21 mouse cellular contexts compared by ENCODE assay signal in genomic region chr17:30489629-30490028, GRCm38 (mm10).
DNase-seq lines count a peak whose midpoint lies in the region; ATAC-seq lines count a peak whose summit lies in the region.
"Had no signal": no experiment of that assay in that cellular context is flagged by ENCODE, and none has a peak within 500 bp of the region (broad histone marks: within the 10 kb centered on the region; RNA-seq: fewer than 3 reads in every experiment).

No protein-coding gene starts in this region.

- DNase-seq in R1 (ENCODE audit: low read depth, low spot score): peak; percentile 47
- no peak for DNase-seq in ovary, postnatal 36 days (ENCODE audit: low spot score)
- DNase-seq: cerebellum, adult 8-10 months; gastrocnemius, postnatal 14 days; heart, adult 18-20 months; kidney, postnatal 4 days; right cerebral cortex, postnatal 14 days; spleen, adult 18-20 months had no signal

- peaks cover 6% of the 10 kb centered on the region; the same call in 1 of the 2 replicates for H3K4me1 ChIP-seq in hindbrain, embryonic 12.5 days
- no peaks in the 10 kb centered on the region; the same call in 1 of the 2 replicates for H3K4me1 ChIP-seq in hindbrain, embryonic 16.5 days (ENCODE audit: control insufficient read depth, insufficient read depth, low read depth, low read length)
- peaks cover 9% of the 10 kb centered on the region for H3K4me1 ChIP-seq in forebrain, embryonic 12.5 days
- peaks cover 12% of the 10 kb centered on the region for H3K4me1 ChIP-seq in midbrain, embryonic 12.5 days
- H3K4me1 ChIP-seq in neural tube, embryonic 15.5 days: 0 out of 2 replicates have a peak, but pooled peaks cover 8% of the 10 kb centered on the region
- H3K4me1 ChIP-seq: embryonic facial prominence, embryonic 12.5 days; intestine, embryonic 15.5 days; lung, embryonic 15.5 days had no signal

- 29% methylated on average over 7 of the region's 7 CpGs for WGBS in hindbrain, embryonic 12.5 days
- 22% methylated on average over 7 of the region's 7 CpGs for WGBS in hindbrain, embryonic 16.5 days
- 16% methylated on average over 7 of the region's 7 CpGs for WGBS in forebrain, embryonic 12.5 days
- WGBS in midbrain, embryonic 12.5 days: 19% methylated on average over 7 of the region's 7 CpGs
- 40% methylated on average over 7 of the region's 7 CpGs for WGBS in neural tube, embryonic 15.5 days

- 0 out of 2 replicates have a peak, but pooled peaks cover 3% of the 10 kb centered on the region for H3K36me3 ChIP-seq in hindbrain, embryonic 12.5 days
- H3K36me3 ChIP-seq in hindbrain, embryonic 16.5 days (ENCODE audit: control insufficient read depth, insufficient read depth, low read length): no peaks in the 10 kb centered on the region
- no peaks in the 10 kb centered on the region for H3K36me3 ChIP-seq in forebrain, embryonic 12.5 days (replicated peaks)
- H3K36me3 ChIP-seq in midbrain, embryonic 12.5 days: no peaks in the 10 kb centered on the region; the same call in 1 of the 2 replicates
- H3K36me3 ChIP-seq in neural tube, embryonic 15.5 days: no peaks in the 10 kb centered on the region
- H3K36me3 ChIP-seq: embryonic facial prominence, embryonic 12.5 days; intestine, embryonic 15.5 days; lung, embryonic 15.5 days had no signal

- H3K27ac ChIP-seq in hindbrain, embryonic 12.5 days: peak overlapping the region; percentile 40
- no peak overlapping the region for H3K27ac ChIP-seq in hindbrain, embryonic 16.5 days (ENCODE audit: low read depth, low read length)
- peak overlapping the region; percentile 39; the same call in 1 of the 2 replicates for H3K27ac ChIP-seq in forebrain, embryonic 12.5 days
- peak overlapping the region; percentile 63 for H3K27ac ChIP-seq in midbrain, embryonic 12.5 days (replicated peaks)
- H3K27ac ChIP-seq in neural tube, embryonic 15.5 days (replicated peaks): no peak overlapping the region
- H3K27ac ChIP-seq: embryonic facial prominence, embryonic 12.5 days; heart, embryonic 13.5 days; intestine, embryonic 15.5 days; liver, embryonic 14.5 days; lung, embryonic 15.5 days; macrophage had no signal

- no peak for ATAC-seq in hindbrain, embryonic 12.5 days (ENCODE audit: low FRiP score)
- ATAC-seq in hindbrain, embryonic 16.5 days: no peak
- peak; percentile 51; the same call in 1 of the 2 replicates for ATAC-seq in forebrain, embryonic 12.5 days (ENCODE audit: low FRiP score)
- peak; percentile 49; the same call in 1 of the 2 replicates for ATAC-seq in midbrain, embryonic 12.5 days (ENCODE audit: low FRiP score, low read depth)
- ATAC-seq in neural tube, embryonic 15.5 days (ENCODE audit: low FRiP score): no peak
- ATAC-seq: intestine, embryonic 15.5 days had no signal

- no peak overlapping the region for H3K4me2 ChIP-seq in hindbrain, embryonic 12.5 days (replicated peaks)
- H3K4me2 ChIP-seq in hindbrain, embryonic 16.5 days (ENCODE audit: low read length): no peak overlapping the region
- H3K4me2 ChIP-seq in forebrain, embryonic 12.5 days: no peak overlapping the region
- no peak overlapping the region for H3K4me2 ChIP-seq in midbrain, embryonic 12.5 days (replicated peaks)
- H3K4me2 ChIP-seq in neural tube, embryonic 15.5 days: no peak overlapping the region
- H3K4me2 ChIP-seq: embryonic facial prominence, embryonic 12.5 days; heart, embryonic 13.5 days; intestine, embryonic 15.5 days; lung, embryonic 15.5 days had no signal

- H3K9me3 ChIP-seq in hindbrain, embryonic 12.5 days (replicated peaks): no peaks in the 10 kb centered on the region
- no peaks in the 10 kb centered on the region for H3K9me3 ChIP-seq in hindbrain, embryonic 16.5 days (ENCODE audit: control insufficient read depth, low read length)
- no peaks in the 10 kb centered on the region for H3K9me3 ChIP-seq in forebrain, embryonic 12.5 days
- no peaks in the 10 kb centered on the region for H3K9me3 ChIP-seq in midbrain, embryonic 12.5 days
- no peaks in the 10 kb centered on the region for H3K9me3 ChIP-seq in neural tube, embryonic 15.5 days (replicated peaks)
- H3K9me3 ChIP-seq: embryonic facial prominence, embryonic 12.5 days; heart, embryonic 13.5 days; intestine, embryonic 15.5 days; lung, embryonic 15.5 days had no signal

- no peak overlapping the region for H3K9ac ChIP-seq in hindbrain, embryonic 12.5 days
- H3K9ac ChIP-seq in hindbrain, embryonic 16.5 days (ENCODE audit: low read depth, low read length): no peak overlapping the region
- no peak overlapping the region for H3K9ac ChIP-seq in forebrain, embryonic 12.5 days
- no peak overlapping the region for H3K9ac ChIP-seq in midbrain, embryonic 12.5 days (replicated peaks)
- no peak overlapping the region for H3K9ac ChIP-seq in neural tube, embryonic 15.5 days (replicated peaks)
- H3K9ac ChIP-seq: embryonic facial prominence, embryonic 12.5 days; heart, embryonic 13.5 days; intestine, embryonic 15.5 days; liver, embryonic 14.5 days; lung, embryonic 15.5 days had no signal

- no peaks in the 10 kb centered on the region for H3K27me3 ChIP-seq in hindbrain, embryonic 12.5 days
- no peaks in the 10 kb centered on the region for H3K27me3 ChIP-seq in hindbrain, embryonic 16.5 days (replicated peaks; ENCODE audit: control insufficient read depth, insufficient read depth, low read length)
- no peaks in the 10 kb centered on the region for H3K27me3 ChIP-seq in forebrain, embryonic 12.5 days
- no peaks in the 10 kb centered on the region for H3K27me3 ChIP-seq in midbrain, embryonic 12.5 days
- H3K27me3 ChIP-seq in neural tube, embryonic 15.5 days (replicated peaks): no peaks in the 10 kb centered on the region
- H3K27me3 ChIP-seq: CH12.LX; embryonic facial prominence, embryonic 12.5 days; heart, embryonic 13.5 days; intestine, embryonic 15.5 days; lung, embryonic 15.5 days had no signal

- no peak overlapping the region for H3K4me3 ChIP-seq in hindbrain, embryonic 12.5 days
- no peak overlapping the region for H3K4me3 ChIP-seq in hindbrain, embryonic 16.5 days (ENCODE audit: low read length)
- no peak overlapping the region for H3K4me3 ChIP-seq in forebrain, embryonic 12.5 days (replicated peaks)
- no peak overlapping the region for H3K4me3 ChIP-seq in midbrain, embryonic 12.5 days
- no peak overlapping the region for H3K4me3 ChIP-seq in neural tube, embryonic 15.5 days (replicated peaks)
- H3K4me3 ChIP-seq: embryonic facial prominence, embryonic 12.5 days; erythroblast, embryonic 14.5 days; heart, embryonic 13.5 days; intestine, embryonic 15.5 days; lung, embryonic 15.5 days had no signal

Comparison
In these comparisons a context has a peak if more than half of its experiments do, and no peak if none do; other contexts are left out.
1. H3K27ac ChIP-seq: peak in hindbrain, embryonic 12.5 days (single experiment), forebrain, embryonic 12.5 days (single experiment) and midbrain, embryonic 12.5 days (single experiment); none in hindbrain, embryonic 16.5 days (single experiment) and neural tube, embryonic 15.5 days (single experiment).
2. ATAC-seq: peak in forebrain, embryonic 12.5 days (single experiment) and midbrain, embryonic 12.5 days (single experiment); none in hindbrain, embryonic 12.5 days (single experiment), hindbrain, embryonic 16.5 days (single experiment) and neural tube, embryonic 15.5 days (single experiment).